Mouse (Mus musculus): ENCODE measurements around the gene Lama5.
"Not testable (repeated sequence)": the region's sequence is repeated elsewhere in the genome, so short reads cannot be mapped to it uniquely, and the experiment has no call there.

Gene Lama5

DNA sequence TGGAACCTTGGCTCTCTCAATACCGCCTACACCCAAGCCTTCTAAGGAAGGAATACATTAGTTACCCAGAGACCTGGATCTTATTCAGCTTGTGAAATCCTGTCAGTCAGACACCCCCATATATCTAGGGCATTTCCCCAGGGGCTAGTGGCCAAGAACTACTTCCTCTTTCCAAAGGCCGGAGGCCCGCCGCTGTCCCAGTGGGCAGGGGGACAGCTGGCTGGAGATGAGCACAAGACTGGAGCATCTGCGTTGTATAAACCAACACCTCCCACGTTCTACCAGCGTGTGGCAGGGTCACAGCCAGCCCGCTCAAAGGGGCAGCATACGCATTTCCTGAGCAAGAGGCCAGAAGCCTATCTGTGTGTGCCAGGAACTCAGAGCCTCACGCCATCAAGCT, 22.9 kb downstream of the Lama5 start:
- in situ Hi-C loops (cut with MboI, MseI), result no loop called here

DNA sequence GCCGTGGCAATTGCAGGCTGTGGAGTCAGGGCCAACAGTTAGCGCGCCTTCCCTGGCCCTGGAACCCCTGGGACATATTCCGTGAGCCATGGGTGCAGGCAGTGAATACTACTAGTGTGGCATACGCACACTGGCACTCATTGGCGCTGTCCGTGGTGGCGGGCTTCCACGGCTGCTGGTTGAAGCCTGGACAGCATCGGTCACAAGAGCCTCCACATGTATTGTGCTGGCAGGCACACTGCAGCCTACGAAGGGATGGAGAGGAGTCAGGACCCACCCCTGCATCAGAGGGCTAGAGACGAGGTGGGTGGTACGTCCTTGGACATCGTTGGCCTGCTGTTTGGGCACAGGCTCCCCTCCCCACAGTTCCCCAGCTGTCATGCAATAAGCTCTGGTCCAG, 23.4 kb downstream of the Lama5 start:
- in situ Hi-C loops (cut with MboI, MseI), result no loop called here

DNA sequence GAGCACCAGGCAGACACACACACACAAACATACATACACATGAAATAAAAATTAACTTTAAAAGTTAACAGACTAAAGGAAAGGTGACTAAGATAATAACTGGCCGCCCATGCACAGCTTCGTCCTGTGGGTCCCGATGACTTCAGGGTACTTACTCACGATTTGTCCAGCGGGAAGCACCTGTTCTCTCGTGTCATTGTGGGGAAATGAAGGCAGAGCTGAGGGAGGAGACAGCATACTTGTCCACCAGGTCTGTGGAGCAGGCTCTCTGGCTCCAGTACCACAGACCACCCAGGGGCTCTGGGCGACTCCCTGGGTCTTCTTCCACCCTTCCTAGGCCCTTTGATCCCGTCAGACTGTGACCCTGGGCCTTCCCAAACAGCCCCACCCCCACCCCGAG, 24.4 kb downstream of the Lama5 start:
- in situ Hi-C loops (cut with MboI, MseI), result no loop called here

DNA sequence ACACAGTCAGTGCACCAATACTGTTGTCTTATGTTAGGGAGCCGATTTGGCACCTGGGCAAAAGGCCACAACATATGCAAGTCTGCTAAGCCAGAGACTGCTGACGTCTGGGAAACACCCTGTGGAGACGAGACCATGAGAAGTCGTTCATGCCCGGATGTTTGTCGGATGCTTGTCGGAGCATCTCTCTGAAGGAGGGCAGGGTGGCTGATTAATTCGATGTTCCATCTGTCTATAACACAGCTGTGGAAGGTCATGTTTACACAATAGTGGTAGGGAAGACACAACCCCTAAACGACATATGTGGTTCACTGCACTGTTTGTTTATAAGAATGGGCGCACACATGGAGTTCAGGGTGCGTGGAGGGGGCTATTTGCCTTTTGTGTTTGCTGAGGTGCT, 25.0 kb downstream of the Lama5 start:
- in situ Hi-C loops (cut with MboI, MseI), result no loop called here

DNA sequence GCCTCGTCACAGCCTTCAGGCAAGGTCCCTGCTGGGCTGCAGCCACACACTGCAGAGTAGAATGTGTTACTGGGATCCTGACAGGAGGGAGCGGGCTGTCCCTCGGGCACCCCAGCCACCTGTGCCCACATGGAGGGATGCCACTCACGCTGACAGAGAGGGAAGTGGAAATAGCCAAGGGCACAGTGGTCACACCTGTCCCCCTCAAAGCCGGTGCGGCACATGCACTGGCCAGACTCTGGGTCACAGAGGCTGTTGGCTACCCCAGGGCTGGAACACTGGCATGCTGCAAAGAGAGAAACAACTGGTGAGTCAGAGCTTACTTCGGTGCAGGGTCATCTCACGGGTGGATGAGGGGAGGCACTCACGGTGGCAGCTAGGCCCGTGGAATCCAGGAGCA, 26.9 kb downstream of the Lama5 start:
- in situ Hi-C loops (cut with MboI, MseI), result no loop called here

DNA sequence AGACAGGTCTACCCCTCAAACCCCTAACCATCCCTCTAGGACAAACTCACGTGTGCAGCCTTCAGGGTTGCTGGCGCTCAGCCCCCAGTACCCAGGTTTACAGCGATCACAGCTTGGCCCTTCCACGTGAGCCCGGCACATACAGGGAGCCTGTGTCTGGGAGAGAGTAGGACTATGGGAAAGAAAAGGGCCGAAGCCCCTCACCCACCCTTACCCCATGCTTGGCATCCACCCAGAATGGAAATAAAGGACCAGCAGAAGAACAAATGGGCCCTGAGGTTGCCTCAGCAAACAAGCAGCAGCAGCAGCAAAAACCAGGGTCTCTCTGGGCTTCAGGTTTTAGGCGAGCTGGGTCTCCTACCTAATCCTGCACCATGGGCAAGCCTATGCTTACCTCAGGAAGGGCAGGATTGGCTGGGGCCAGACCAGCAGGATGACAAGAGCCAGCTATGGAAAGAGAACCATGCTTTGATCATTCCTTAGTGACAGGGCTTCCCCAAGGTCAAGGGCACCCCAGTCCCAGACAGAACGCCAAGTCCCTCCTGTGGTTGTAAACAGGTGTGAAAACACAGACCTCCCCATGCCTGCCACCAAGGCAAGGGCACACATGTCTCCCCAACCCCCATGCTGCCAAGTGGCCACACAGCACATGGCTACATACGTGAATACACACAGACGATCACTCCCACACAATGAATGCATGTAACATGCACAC, 28.2 kb downstream of the Lama5 start:
- in situ Hi-C loops (cut with MboI, MseI), result no loop called here

DNA sequence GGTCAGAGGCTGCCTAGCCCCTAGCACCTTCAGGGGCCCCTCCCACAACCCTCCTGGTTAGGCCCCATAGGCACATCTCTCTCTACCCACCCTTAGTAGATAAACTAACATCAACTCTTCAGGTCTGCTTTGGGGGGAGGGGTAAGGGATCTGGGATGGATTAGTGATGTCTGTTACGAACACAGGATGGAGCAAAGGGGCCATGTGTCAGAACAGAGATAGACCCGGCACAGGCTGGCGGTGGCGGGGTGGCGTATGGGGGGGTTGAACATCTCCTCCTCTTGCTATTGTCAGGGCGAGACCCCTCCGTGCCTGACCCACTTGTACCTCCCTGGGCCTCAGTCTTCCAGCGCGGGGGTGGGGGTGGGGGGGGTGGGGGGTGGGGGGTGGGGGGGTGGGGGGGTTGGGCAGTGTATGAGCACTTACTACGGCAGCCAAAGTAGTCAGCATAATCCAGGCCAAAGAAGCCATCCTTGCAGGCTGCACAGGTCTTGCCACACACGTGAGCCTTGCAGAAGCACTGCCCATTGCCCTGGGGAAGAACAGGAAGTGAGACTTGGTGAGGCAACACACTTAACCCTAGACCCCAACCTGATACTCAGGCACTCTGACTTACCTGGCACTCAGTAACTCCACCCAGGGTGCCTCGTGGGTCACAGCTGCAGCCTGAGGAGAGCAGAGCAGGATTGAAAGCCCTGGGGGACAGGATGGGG, 28.9 kb downstream of the Lama5 start:
- in situ Hi-C loops (cut with MboI, MseI), result no loop called here

DNA sequence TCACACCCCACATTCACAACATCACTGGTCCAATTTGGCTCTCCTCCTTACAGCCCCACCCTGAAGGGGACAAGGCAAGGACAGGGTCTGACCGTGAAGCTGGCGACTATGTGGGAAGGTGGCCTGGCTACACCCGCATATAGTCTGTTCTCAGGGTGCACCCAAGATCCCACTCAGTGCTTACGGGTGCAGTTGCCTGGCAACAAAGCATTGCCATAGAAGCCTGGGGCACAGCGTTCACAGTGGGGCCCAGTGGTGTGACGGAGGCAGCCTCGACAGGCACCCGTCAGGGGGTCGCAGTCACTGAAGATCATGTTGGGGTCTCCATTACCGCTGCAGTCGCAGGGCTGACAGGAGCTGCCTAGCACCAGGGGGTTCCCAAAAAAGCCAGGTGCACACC, 38.3 kb downstream of the Lama5 start:
- in situ Hi-C loops (cut with MboI, MseI), result no loop called here

DNA sequence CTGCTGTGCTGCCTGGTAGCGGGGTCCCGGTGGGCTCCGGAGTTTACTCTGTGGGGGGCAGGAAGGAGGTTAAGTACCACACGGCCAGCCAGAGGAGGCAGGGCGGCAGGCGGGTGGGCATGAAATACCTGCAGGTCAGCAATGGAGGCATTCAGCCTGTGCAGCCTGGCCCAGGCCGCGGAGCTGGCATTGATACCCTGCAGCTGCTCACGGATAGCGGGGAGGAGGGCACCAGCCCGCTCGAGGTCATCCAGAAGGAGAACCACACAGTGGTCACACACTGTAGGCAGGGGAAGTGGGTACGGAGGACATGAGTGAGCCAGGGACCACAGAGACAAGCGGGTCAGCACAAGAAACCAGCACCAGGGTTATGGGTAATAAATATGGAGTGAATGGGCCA, 40.0 kb downstream of the Lama5 start:
- in situ Hi-C loops (cut with MboI, MseI), result no loop called here

DNA sequence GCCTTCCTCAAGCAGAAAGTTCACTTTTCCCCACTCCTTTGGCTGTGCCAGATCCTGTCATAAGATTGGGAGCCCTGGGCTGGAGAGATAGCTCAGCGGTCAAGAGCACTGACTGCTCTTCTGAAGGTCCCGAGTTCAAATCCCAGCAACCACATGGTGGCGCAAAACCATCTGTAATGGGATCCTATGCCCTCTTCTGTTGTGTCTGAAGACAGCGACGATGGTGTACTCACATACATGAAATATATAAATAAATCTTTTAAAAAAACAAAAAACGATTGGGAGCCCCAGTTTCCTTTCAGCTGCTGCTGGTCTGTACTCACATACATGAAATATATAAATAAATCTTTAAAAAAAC, 40.9 kb downstream of the Lama5 start:
- in situ Hi-C loops (cut with MboI, MseI), result loop anchor here in 1 of 2 experiments (5.0 kb wide), 1 partner anchor 68 kb away; no protein-coding TSS in a partner anchor

DNA sequence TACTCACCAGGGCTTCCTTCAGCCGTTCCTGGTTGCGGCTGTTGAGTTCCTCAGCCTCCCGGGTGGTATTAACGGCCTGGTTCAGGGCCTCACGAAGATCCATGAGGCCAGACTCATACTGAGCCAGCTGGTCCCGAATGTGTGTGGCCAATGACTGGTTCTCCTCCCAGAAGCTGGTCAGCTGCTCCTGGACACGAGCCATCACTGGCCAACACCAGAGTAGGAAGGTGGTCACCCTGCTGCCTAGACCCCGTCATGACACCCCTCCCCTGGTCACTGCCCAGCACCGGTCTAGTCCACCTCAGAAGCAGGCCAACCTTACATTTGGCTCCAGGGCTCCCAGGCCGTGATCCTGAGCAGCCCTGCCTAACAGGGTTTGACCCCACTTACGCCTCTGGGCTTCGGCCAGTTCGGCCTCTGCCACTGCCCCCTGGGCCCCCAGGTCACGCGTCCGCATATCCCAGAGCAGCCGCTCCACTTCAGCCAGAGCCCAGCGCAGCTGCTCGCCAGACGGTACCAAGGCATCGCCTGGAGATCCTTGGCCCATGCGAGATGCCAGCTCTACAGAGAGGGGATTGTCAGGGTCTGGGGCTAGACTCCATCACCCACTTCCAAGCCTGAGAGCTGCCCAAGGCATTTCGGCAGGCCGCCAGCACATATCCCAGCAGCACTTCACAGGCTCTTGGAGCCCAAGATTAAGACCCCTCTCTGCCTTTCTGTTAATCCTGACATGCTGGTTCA, 41.5 kb downstream of the Lama5 start:
- in situ Hi-C loops (cut with MboI, MseI), result loop anchor here in 1 of 2 experiments (5.0 kb wide), 1 partner anchor 68 kb away; no protein-coding TSS in a partner anchor

DNA sequence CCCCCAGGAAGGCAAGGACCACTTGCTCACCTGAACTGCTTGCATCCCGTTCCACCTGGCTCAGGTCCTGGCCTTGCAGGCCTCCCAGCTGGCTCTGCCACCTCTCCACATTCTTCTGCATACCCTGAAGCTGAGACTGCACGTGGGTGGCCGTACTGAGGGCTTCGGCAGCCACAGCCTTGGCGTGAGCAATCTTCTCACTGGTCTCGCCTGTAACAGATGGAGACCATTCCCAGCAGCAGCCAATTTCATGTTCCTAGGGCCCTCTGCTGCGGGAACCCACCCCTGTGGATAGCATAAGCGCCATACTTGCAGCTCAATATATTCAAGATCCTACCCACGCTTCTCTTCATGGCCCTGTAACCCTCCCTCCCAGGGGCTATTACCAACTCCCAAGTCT, 44.1 kb downstream of the Lama5 start:
- in situ Hi-C loops (cut with MboI, MseI), result loop anchor here in 1 of 2 experiments (5.0 kb wide), 1 partner anchor 71 kb away; no protein-coding TSS in a partner anchor

DNA sequence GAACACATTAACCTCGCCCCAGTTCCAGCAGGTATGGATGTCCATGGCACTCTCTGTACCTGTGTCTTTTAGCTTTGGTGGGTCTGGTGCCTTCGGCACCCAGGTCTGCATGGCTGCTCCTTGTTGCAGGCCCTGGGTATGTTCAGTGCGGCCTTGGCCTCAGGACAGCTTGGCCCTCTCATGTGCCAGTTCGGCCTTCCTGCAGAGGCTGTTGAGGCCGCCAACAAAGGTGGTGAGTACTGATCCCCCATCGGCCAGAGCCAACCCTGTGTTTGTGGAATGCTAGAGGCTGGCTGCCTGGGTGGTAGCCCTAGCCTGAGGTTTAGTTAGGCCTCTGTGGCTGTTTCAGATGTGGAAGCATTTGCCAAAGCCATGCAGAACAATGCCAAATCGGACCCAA, 49.9 kb downstream of the Lama5 start:
- in situ Hi-C loops (cut with MboI, MseI), result no loop called here

DNA sequence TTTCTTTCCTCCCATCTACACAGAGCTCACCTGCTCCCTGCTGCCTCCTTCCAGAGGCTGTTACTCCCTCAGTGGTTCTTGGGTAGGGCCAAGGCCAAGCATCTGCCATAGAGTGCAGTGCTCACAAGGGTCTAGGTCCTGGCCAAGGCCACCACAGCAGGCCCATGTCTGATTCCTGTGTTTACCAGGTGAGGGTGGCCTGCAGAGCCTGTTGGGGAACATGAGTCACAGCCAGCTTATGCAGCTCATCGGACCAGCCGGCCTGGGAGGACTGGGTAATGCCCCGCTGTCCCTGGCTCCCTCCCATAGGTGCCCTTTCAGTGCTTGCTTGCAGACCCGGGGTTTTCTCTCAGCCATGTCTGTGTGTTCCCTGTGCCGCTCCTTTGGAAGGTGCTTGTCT, 51.5 kb downstream of the Lama5 start:
- in situ Hi-C loops (cut with MboI, MseI), result no loop called here

DNA sequence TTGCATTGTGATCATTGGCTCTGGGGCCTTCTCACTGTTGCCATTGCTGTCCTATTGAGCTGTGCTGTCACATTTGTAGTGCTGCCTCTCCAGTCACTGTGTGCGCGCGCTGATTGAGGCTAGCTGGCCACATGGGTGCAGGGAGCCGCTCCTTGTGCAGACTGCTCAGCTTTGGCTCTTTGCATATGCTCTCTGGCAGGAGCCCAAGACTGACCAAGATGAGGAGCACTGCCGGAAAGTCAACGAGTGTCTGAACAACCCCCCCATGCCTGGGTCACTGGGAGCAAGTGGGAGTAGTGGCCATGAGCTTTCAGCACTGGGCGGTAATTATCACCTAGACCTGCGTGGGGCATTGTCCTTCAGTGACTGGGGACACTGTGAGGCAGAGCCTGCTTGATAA, 51.9 kb downstream of the Lama5 start:
- in situ Hi-C loops (cut with MboI, MseI), result not testable (repeated sequence)

DNA sequence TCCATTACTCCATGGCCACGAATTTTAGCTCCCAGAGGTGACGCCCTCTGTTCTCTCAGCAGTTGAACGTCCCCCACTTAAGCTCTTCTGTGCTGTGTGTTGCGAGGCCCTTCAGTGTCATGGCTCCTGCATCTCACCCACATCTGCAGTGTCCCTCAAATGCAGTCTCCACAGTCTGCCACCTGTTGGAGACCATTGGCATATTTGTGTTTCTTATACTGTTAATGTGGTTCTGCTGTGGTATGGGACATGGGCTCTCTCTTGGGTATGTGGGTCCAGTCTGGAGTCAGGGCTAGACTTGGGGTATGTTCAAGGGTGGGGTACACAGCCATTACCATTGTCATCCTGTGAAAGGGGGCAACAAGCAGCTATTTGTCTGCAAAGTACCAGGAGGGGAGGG, 52.5 kb downstream of the Lama5 start:
- in situ Hi-C loops (cut with MboI, MseI), result no loop called here

DNA sequence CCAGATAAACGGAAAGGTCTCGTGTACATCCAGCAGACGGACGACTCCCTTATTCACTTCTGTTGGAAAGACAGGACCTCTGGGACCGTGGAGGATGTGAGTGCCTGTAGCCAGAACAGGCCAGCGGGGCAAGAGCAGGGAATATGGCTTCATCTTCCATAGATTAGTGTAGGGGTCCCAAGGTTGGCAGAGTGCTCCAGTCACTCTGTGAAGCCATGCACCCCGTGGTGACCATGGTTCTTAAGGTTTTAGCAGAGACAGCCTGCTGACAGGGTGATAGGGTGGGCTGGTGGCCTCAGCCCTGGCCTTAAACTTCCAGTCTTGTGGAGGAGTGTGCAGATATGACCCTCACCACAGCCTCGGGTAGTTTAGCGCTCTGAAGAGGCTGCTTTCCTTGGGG, 53.5 kb downstream of the Lama5 start:
- in situ Hi-C loops (cut with MboI, MseI), result no loop called here

DNA sequence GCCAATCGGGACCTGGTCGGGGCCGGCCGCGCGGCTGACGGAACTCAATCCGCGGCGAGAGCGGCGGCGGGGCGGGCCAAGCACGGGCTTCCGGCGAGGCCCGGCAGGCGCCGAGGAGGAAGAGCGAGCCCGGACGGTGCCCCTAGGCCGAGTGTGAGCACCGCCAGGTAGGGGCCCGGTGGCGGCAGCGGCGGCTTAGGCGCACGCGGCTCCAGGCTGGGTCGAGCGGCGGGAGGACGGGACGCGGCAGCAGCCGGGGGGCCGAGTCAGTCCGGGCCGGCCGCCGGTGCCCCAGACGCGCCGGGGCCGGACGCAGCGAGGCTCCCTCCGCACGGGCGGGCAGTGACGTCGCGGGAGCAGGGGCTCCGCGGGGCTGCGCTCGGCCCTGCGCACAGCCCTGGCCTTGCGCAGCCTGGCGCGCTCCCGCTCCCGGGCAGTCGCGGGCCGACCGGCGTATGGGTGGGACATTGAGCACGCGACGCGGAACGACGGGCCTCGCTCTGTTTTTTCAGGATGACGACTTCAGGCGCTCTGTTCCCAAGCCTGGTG, 54.1 kb downstream of the Lama5 start:
- in situ Hi-C loops (cut with MboI, MseI), result no loop called here

DNA sequence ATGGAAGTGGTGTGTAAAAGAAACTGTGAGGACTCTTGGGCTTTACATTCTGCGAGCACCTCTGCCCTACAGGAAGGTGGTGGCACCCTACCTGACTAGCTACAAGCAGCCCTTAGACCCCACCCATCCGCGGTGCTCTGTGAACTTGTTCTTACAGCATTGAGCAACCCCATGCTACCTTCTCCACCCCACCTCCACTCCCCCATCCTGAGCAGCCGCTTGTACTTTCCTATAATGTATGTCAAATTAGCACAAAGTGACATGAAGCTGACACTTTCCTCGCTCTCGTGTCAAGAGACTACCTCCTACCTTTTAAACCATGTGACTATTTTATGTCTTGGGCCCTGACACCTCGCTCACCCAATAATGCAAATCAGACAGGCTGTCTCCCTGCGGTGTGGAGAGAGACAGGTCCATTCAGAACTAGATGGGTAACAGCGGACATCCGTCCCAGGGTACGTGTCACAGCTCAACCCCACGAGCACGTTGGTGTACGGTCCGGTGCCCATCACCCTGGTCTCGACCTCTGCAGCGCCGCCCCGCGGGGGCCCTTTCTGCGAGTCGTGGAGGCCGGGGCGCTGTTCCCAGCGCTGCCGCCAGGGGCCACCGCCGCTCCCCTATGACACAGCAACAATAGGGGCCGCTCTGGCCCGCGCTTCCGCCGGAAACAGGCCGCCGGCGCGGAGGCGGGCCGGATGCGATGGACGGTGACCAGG, 54.7 kb downstream of the Lama5 start, which contains the start of gene Adrm1:
Gene Adrm1 (plus strand): TSS at position 680 of the 716 bp plus-strand sequence.
- in situ Hi-C loops (cut with MboI, MseI), result no loop called here

DNA sequence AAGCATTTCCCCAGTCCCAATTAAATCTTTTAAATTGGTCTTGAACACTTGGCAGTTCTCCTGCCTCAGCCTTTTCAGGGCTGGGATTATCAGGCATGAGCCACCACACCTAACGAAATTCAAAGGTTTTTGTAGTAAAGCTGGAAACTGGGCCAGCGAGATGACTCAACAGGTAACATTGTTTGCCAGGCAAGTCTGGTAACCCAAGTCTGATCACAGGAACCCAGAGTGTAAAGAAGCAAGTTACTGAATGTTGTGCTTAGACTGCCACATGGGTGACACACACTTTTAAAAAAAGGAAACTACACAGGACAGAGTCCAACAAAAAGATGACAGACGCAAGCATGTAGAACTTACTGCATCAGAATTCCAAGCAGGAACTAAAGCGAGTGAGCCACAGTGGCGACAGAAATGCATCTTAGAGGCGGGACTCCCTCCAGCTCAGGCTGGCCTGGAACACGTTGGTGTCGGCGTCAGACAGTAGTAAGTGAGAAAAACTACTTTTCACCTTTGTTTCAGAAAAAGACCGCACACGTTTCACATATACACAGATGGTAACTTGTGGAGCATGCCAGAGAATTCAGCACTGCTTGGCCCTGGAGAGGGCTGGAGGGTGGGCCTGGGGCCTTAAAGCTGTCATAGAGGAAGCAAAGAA, 55.4 kb downstream of the Lama5 start:
- in situ Hi-C loops (cut with MboI, MseI), result no loop called here

DNA sequence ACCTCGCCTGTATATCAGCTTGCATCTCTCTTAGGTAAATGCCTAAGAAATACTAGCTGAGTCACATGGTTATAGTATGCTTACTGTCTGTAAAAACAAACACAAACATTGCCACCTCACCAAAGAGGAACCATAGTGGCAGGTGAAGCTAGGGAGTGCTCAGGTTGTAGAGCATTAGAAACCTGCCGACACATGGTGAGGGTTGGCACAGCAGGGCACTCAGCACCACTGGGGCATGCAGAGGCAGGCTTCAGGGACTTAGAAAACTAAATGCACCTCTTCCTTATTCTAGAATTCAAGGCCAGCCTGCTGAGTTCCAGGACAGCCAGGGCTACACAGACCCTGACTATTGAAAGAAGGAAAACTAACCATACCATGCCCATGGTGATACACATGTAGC, 58.8 kb downstream of the Lama5 start:
- in situ Hi-C loops (cut with MboI, MseI), result no loop called here

Measured in T-helper 17 cell (primary cell).